Mouse (Mus musculus) R1 (cell line): ENCODE results near the gene Higd1a.
A peak's percentile ranks its signal among the peaks of the same experiment; 100 is the strongest.

Experiments
- DNase-seq: peaks from one replicate; pipeline ENCODE4 v3.0.0-alpha.2; 2018; ENCODE audit warnings: low read depth, low spot score

Higd1a gene

GRCm38 (mm10) chr9:121880840-121881239 is 22.7 kb upstream of the Higd1a start:
- DNase-seq, result peak; percentile 84

- DNase-seq, result peak; percentile 63
These were observed 19.0 kb upstream of the Higd1a start for GRCm38 (mm10) chr9:121877052-121877740.

GRCm38 (mm10) chr9:121873578-121873977 is 15.4 kb upstream of the Higd1a start:
- no peak for DNase-seq

- no peak for DNase-seq
These were observed 14.0 kb upstream of the Higd1a start for GRCm38 (mm10) chr9:121872062-121872683.

- DNase-seq, result no peak
These were observed 11.9 kb upstream of the Higd1a start for GRCm38 (mm10) chr9:121869973-121870515.

GRCm38 (mm10) chr9:121869432-121869831 is 11.3 kb upstream of the Higd1a start:
- no peak for DNase-seq

GRCm38 (mm10) chr9:121868236-121868635 is 10.1 kb upstream of the Higd1a start:
- no peak for DNase-seq

GRCm38 (mm10) chr9:121867632-121868031 is 9.5 kb upstream of the Higd1a start:
- no peak for DNase-seq

GRCm38 (mm10) chr9:121865425-121866008 is 7.4 kb upstream of the Higd1a start:
- DNase-seq, result no peak

GRCm38 (mm10) chr9:121864837-121865236 is 6.7 kb upstream of the Higd1a start:
- DNase-seq, result no peak

- DNase-seq, result no peak
These were observed 2.8 kb upstream of the Higd1a start for GRCm38 (mm10) chr9:121860921-121861320.

- no peak for DNase-seq
These were observed 1.2 kb upstream of the Higd1a start for GRCm38 (mm10) chr9:121859345-121859744.

- DNase-seq, result peak; percentile 96
These were observed 549 bp downstream of the Higd1a start for GRCm38 (mm10) chr9:121857474-121858152.

GRCm38 (mm10) chr9:121856649-121857416 is 1.3 kb downstream of the Higd1a start:
- DNase-seq, result no peak

- no peak for DNase-seq
These were observed 3.9 kb downstream of the Higd1a start for GRCm38 (mm10) chr9:121854246-121854645.

GRCm38 (mm10) chr9:121847842-121848241 is 10.3 kb downstream of the Higd1a start:
- DNase-seq, result no peak

GRCm38 (mm10) chr9:121847138-121847537 is 11.0 kb downstream of the Higd1a start:
- DNase-seq, result no peak

GRCm38 (mm10) chr9:121846526-121847118 is 11.5 kb downstream of the Higd1a start:
- peak; percentile 80 for DNase-seq

- peak; percentile 38 for DNase-seq
These were observed 15.2 kb downstream of the Higd1a start for GRCm38 (mm10) chr9:121842914-121843313.

- DNase-seq, result no peak
These were observed 18.6 kb downstream of the Higd1a start for GRCm38 (mm10) chr9:121839622-121839965.
